Mouse (Mus musculus): ENCODE data around the gene Kcns1. TPM values are rescaled to one million over a fixed set of nuclear protein-coding genes. Genes with fewer than 3 reads are reported as not detected.

Kcns1 gene
- polyA plus RNA-seq (2015; fragmentation: Nextera tagmentation; extraction: Ambion mirVana), result 3.9 and 4.2 TPM in 2 replicates

GRCm38 (mm10) chr2:164170902-164171301, at the start of gene Kcns1:
Gene Kcns1, minus strand, starts transcription at chr2:164171113.

GRCm38 (mm10) chr2:164199626-164200327, 28.9 kb upstream of the Kcns1 start, which contains the start of gene Wfdc15a:
Gene Wfdc15a, minus strand, starts transcription at chr2:164200130.

GRCm38 (mm10) chr2:164190576-164190975, 19.7 kb upstream of the Kcns1 start, which contains the start of gene Wfdc12:
Gene Wfdc12, minus strand, starts transcription at chr2:164190608.

GRCm38 (mm10) chr2:164182692-164183255, 11.9 kb upstream of the Kcns1 start, which contains the start of gene Wfdc5:
Gene Wfdc5, minus strand, starts transcription at chr2:164182742.

Other genes starting within 250 kb of the Kcns1 start
- gene Ywhab, start 176.2 kb downstream of the Kcns1 start, polyA plus RNA-seq (2015; fragmentation: Nextera tagmentation; extraction: Ambion mirVana), result 574 and 581 TPM in 2 replicates
- gene Pabpc1l, start 145.7 kb downstream of the Kcns1 start, polyA plus RNA-seq (2015; fragmentation: Nextera tagmentation; extraction: Ambion mirVana), result 1.5 and 1.7 TPM in 2 replicates
- 10.0 and 10.6 TPM in 2 replicates for gene Stk4, start 100.8 kb downstream of the Kcns1 start, polyA plus RNA-seq (2015; fragmentation: Nextera tagmentation; extraction: Ambion mirVana)
- gene Tomm34, start 99.9 kb downstream of the Kcns1 start, polyA plus RNA-seq (2015; fragmentation: Nextera tagmentation; extraction: Ambion mirVana), result 37.3 and 38.0 TPM in 2 replicates
- gene Wfdc5, start 11.6 kb upstream of the Kcns1 start, polyA plus RNA-seq (2015; fragmentation: Nextera tagmentation; extraction: Ambion mirVana), result not detected in 2 replicates
- not detected in 2 replicates for gene Wfdc12, start 19.5 kb upstream of the Kcns1 start, polyA plus RNA-seq (2015; fragmentation: Nextera tagmentation; extraction: Ambion mirVana)
- gene Wfdc15a, start 29.0 kb upstream of the Kcns1 start, polyA plus RNA-seq (2015; fragmentation: Nextera tagmentation; extraction: Ambion mirVana), result not detected in 2 replicates
- gene Wfdc15b, start 50.5 kb upstream of the Kcns1 start, polyA plus RNA-seq (2015; fragmentation: Nextera tagmentation; extraction: Ambion mirVana), result not detected in 2 replicates
- not detected in 2 replicates for gene Svs2, start 67.4 kb upstream of the Kcns1 start, polyA plus RNA-seq (2015; fragmentation: Nextera tagmentation; extraction: Ambion mirVana)
- not detected in 2 replicates for gene Svs3b, start 85.5 kb upstream of the Kcns1 start, polyA plus RNA-seq (2015; fragmentation: Nextera tagmentation; extraction: Ambion mirVana)
- gene Svs4, start 107.3 kb upstream of the Kcns1 start, polyA plus RNA-seq (2015; fragmentation: Nextera tagmentation; extraction: Ambion mirVana), result not detected in 2 replicates
- not detected in 2 replicates for gene Svs3a, start 118.2 kb upstream of the Kcns1 start, polyA plus RNA-seq (2015; fragmentation: Nextera tagmentation; extraction: Ambion mirVana)
- not detected in 2 replicates for gene Svs6, start 145.6 kb upstream of the Kcns1 start, polyA plus RNA-seq (2015; fragmentation: Nextera tagmentation; extraction: Ambion mirVana)
- gene Svs5, start 161.6 kb upstream of the Kcns1 start, polyA plus RNA-seq (2015; fragmentation: Nextera tagmentation; extraction: Ambion mirVana), result not detected in 2 replicates
- gene Slpi, start 218.0 kb upstream of the Kcns1 start, polyA plus RNA-seq (2015; fragmentation: Nextera tagmentation; extraction: Ambion mirVana), result 0.51 and 1.1 TPM in 2 replicates
- gene Rbpjl, start 232.0 kb upstream of the Kcns1 start, polyA plus RNA-seq (2015; fragmentation: Nextera tagmentation; extraction: Ambion mirVana), result 0.49 and 0.68 TPM in 2 replicates
- gene Matn4, start 234.0 kb upstream of the Kcns1 start, polyA plus RNA-seq (2015; fragmentation: Nextera tagmentation; extraction: Ambion mirVana), result 15.4 and 15.8 TPM in 2 replicates

Measured in neural tube, postnatal 0 days (tissue).